Mouse (Mus musculus): Measurements from ENCODE around the gene Plau.

DNA sequence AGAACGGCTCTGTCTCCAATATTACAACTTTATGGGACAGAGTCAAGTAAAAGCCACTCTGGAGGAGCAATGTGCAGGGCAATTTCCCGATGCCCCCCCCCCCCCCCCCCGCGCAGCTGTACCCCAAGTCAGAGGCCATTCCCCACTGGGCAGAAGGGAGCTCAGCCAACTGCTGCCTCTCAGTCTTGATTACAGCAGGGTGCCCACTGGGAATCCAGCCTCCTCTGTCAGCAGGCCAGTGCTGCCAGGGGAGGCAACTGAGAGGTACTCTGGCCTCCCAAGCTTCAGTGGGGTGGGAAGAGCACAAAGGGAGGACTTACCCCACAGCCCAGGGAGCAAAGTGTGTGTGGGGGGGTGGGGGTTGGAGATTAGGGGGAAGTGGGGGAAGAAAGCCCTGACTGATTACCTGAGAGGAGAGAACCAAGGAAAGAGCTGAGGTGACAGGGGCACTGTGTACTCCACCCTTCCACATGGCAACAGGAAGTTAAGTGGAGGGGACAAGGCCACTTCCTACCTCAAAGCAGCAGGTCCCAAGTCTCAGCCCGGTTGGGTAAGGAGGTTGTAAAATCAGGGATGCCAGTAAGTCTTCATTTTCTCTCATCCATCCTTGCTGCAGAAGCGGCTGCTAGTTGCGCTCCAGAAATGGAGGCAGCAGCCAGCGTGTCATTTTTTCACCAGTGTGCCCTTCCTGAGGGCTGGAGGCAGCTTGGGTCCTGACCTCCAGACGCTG, 40.9 kb upstream of the Plau start:
- TF ChIP-seq CTCF (IDR thresholded peaks at IDR 0.05; ENCODE audit: borderline replicate concordance, extremely low read depth, insufficient read depth, insufficient read length), result no peak
- TF ChIP-seq POLR2A (IDR thresholded peaks at IDR 0.05; ENCODE audit: borderline replicate concordance, extremely low read depth, insufficient read depth, insufficient read length, poor library complexity, severe bottlenecking), result no peak

Data from brain, embryonic 14.5 days (tissue).